Mouse (Mus musculus) stomach, postnatal 0 days (tissue): ENCODE results near the gene Aatf.

ENCODE experiments used
- CTCF ChIP-seq: IDR thresholded peaks from 2 replicates; pipeline ENCODE4 v1.5.1; 2016; ENCODE audit warnings: antibody characterized with exemption, low read depth, mild to moderate bottlenecking, moderate library complexity
- EP300 ChIP-seq: optimal IDR thresholded peaks from 2 replicates; pipeline ENCODE3; 2016; ENCODE audit warnings: antibody characterized with exemption

GRCm38 (mm10) chr11:84519576-84520268 lies 6.4 kb upstream of the Aatf start:
- TF ChIP-seq CTCF (no peak), EP300 (no peak)
